In genomic region chr4:139142985-139143384, GRCm38 (mm10) we compare ENCODE assay signal across 10 mouse cellular contexts. TPM values are rescaled to one million over a fixed set of nuclear protein-coding genes. Genes with fewer than 3 reads are reported as not detected.
A peak's percentile ranks its signal among the peaks of the same experiment; 100 is the strongest.
DNase-seq lines count a peak whose midpoint lies in the region; ATAC-seq and TF ChIP-seq lines count a peak whose summit lies in the region.
"Had no signal": no experiment of that assay in that cellular context is flagged by ENCODE, and none has a peak within 500 bp of the region (broad histone marks: within the 10 kb centered on the region; RNA-seq: fewer than 3 reads in every experiment).

No protein-coding gene starts in this region.

- intact Hi-C loops in heart, adult 2 months (cut with DNase I): no loop called here

- no peaks in the 10 kb centered on the region for H3K27me3 ChIP-seq in heart, embryonic 11.5 days (ENCODE audit: control insufficient read depth, insufficient read depth, low read length)
- no peaks in the 10 kb centered on the region for H3K27me3 ChIP-seq in heart, adult 2 months (ENCODE audit: control insufficient read depth, insufficient read depth, low read length)
- no peaks in the 10 kb centered on the region for H3K27me3 ChIP-seq in limb, embryonic 14.5 days (ENCODE audit: control insufficient read depth, insufficient read depth, low read length)

- H3K9me3 ChIP-seq in heart, embryonic 11.5 days (replicated peaks; ENCODE audit: control insufficient read depth, low read length): no peaks in the 10 kb centered on the region
- H3K9me3 ChIP-seq in limb, embryonic 14.5 days (ENCODE audit: control insufficient read depth, low read length): peaks cover 5% of the 10 kb centered on the region

- no peak overlapping the region for H3K9ac ChIP-seq in heart, embryonic 11.5 days (ENCODE audit: low read depth, low read length)
- H3K9ac ChIP-seq in heart, adult 2 months (ENCODE audit: low read depth, low read length): no peak overlapping the region
- H3K9ac ChIP-seq in limb, embryonic 14.5 days (ENCODE audit: low read depth, low read length, severe bottlenecking): no peak overlapping the region

- H3K36me3 ChIP-seq in heart, embryonic 11.5 days (ENCODE audit: control insufficient read depth, insufficient read depth, low read length): no peaks in the 10 kb centered on the region
- no peaks in the 10 kb centered on the region for H3K36me3 ChIP-seq in heart, adult 2 months (ENCODE audit: control insufficient read depth, insufficient read depth, low read length)
- no peaks in the 10 kb centered on the region for H3K36me3 ChIP-seq in limb, embryonic 14.5 days (ENCODE audit: control insufficient read depth, insufficient read depth, low read length)

- TF ChIP-seq EP300 in heart, adult 2 months (IDR thresholded peaks at IDR 0.05; ENCODE audit: insufficient read depth, low read depth, low read length): no peak

- H3K79me2 ChIP-seq in heart, adult 2 months (replicated peaks; ENCODE audit: control insufficient read depth, insufficient read depth, low read length): no peaks in the 10 kb centered on the region

- no peak for DNase-seq in heart, adult 2 months
- peak; percentile 22 for DNase-seq in thymus, postnatal 4 days
- no peak for DNase-seq in thymus, postnatal 0 days (ENCODE audit: low spot score)
- no peak for DNase-seq in limb, embryonic 14.5 days (ENCODE audit: low spot score)
- DNase-seq in yolk sac, embryonic 10.5 days (ENCODE audit: low spot score): peak; percentile 42
- DNase-seq in frontal cortex, postnatal 36 days (ENCODE audit: low spot score in 2 of 2): no peak
- no peak for DNase-seq in cerebellum, adult 8-10 months
- DNase-seq: gastrocnemius, postnatal 10 days had no signal

- no peaks in the 10 kb centered on the region for H3K4me1 ChIP-seq in heart, embryonic 11.5 days (ENCODE audit: control insufficient read depth, insufficient read depth, low read length)
- H3K4me1 ChIP-seq in heart, adult 2 months (ENCODE audit: control insufficient read depth, insufficient read depth, low read length): peaks cover 5% of the 10 kb centered on the region
- peaks cover 5% of the 10 kb centered on the region for H3K4me1 ChIP-seq in limb, embryonic 14.5 days (ENCODE audit: control insufficient read depth, insufficient read depth, low read length)

- no peak for TF ChIP-seq POLR2A in heart, adult 2 months (IDR thresholded peaks at IDR 0.05; ENCODE audit: insufficient read depth, low read depth, low read length)
- TF ChIP-seq POLR2A in limb, embryonic 14.5 days (IDR thresholded peaks at IDR 0.05; ENCODE audit: borderline replicate concordance, extremely low read depth, insufficient read depth, insufficient read length): no peak

- TF ChIP-seq CTCF in heart, adult 2 months (IDR thresholded peaks at IDR 0.05): no peak

- H3K4me3 ChIP-seq in heart, embryonic 11.5 days (ENCODE audit: low read depth, low read length): no peak overlapping the region
- no peak overlapping the region for H3K4me3 ChIP-seq in heart, adult 2 months
- H3K4me3 ChIP-seq in limb, embryonic 14.5 days (replicated peaks; ENCODE audit: low read length): no peak overlapping the region

- no peak overlapping the region for H3K27ac ChIP-seq in heart, embryonic 11.5 days (ENCODE audit: low read depth, low read length)
- H3K27ac ChIP-seq in heart, adult 2 months: no peak overlapping the region
- no peak overlapping the region for H3K27ac ChIP-seq in limb, embryonic 14.5 days (replicated peaks; ENCODE audit: low read depth, low read length)

- peak overlapping the region; percentile 12; the same call in 1 of the 2 replicates for H3K4me2 ChIP-seq in heart, embryonic 11.5 days
- H3K4me2 ChIP-seq in limb, embryonic 14.5 days (replicated peaks; ENCODE audit: low read depth, low read length, severe bottlenecking): peak overlapping the region; percentile 18; the same call in 1 of the 2 replicates

- 55% methylated on average over 9 of the region's 9 CpGs for WGBS in heart, embryonic 11.5 days (ENCODE audit: insufficient replicate concordance)
- whole genome bisulfite sequencing in heart, adult 2 months: 72% methylated on average over 9 of the region's 9 CpGs
- 48% methylated on average over 9 of the region's 9 CpGs for WGBS in limb, embryonic 14.5 days

- ATAC-seq in heart, embryonic 11.5 days (replicated peaks; ENCODE audit: insufficient number of reproducible peaks, low FRiP score, low TSS enrichment): no peak
- no peak for ATAC-seq in limb, embryonic 14.5 days (ENCODE audit: low FRiP score, low read depth)

RNA-seq across cellular contexts. Expression of gene Minos1, which starts 12.1 kb away (rescaled TPM):
- 649 and 675 TPM in 2 replicates for polyA plus RNA-seq in heart, embryonic 11.5 days (2014; fragmentation: Nextera tagmentation; extraction: Ambion mirVana)
- 100 to 1,000 TPM; 586 to 660 TPM for total RNA-seq in heart, adult 2 months (2021)
- polyA plus RNA-seq in heart, adult 2 months (2012; rRNA removed): 203 and 282 TPM in 2 replicates
- 777 and 795 TPM in 2 replicates for polyA plus RNA-seq in thymus, postnatal 0 days (2015; fragmentation: Nextera tagmentation; extraction: Ambion mirVana)
- polyA plus RNA-seq in limb, embryonic 14.5 days (2012; rRNA removed): 122 and 178 TPM in 2 replicates
- 460 and 510 TPM in 2 replicates for polyA plus RNA-seq in limb, embryonic 14.5 days (2014; fragmentation: Nextera tagmentation; extraction: Ambion mirVana)

RNA-seq across cellular contexts. Expression of gene Capzb, which starts 49.7 kb away (rescaled TPM):
- 316 and 319 TPM in 2 replicates for polyA plus RNA-seq in heart, embryonic 11.5 days (2014; fragmentation: Nextera tagmentation; extraction: Ambion mirVana)
- total RNA-seq in heart, adult 2 months (2021): 100 to 1,000 TPM; 342 to 392 TPM
- polyA plus RNA-seq in heart, adult 2 months (2012; rRNA removed): 160 and 191 TPM in 2 replicates
- polyA plus RNA-seq in thymus, postnatal 0 days (2015; fragmentation: Nextera tagmentation; extraction: Ambion mirVana): 415 and 425 TPM in 2 replicates
- 177 and 198 TPM in 2 replicates for polyA plus RNA-seq in limb, embryonic 14.5 days (2012; rRNA removed)
- 284 TPM in 2 replicates for polyA plus RNA-seq in limb, embryonic 14.5 days (2014; fragmentation: Nextera tagmentation; extraction: Ambion mirVana)

RNA-seq across cellular contexts. Expression of gene Nbl1, which starts 50.2 kb away (rescaled TPM):
- 6.3 and 7.2 TPM in 2 replicates for polyA plus RNA-seq in heart, embryonic 11.5 days (2014; fragmentation: Nextera tagmentation; extraction: Ambion mirVana)
- 10 to 100 TPM; 21.9 to 24.0 TPM for total RNA-seq in heart, adult 2 months (2021)
- 29.1 and 32.9 TPM in 2 replicates for polyA plus RNA-seq in heart, adult 2 months (2012; rRNA removed)
- 19.8 and 20.9 TPM in 2 replicates for polyA plus RNA-seq in thymus, postnatal 0 days (2015; fragmentation: Nextera tagmentation; extraction: Ambion mirVana)
- polyA plus RNA-seq in limb, embryonic 14.5 days (2012; rRNA removed): 149 and 171 TPM in 2 replicates
- polyA plus RNA-seq in limb, embryonic 14.5 days (2014; fragmentation: Nextera tagmentation; extraction: Ambion mirVana): 157 and 176 TPM in 2 replicates
- total RNA-seq: neutrophil, adult 5-6 weeks had no signal

Comparison
In these comparisons a context has a peak if more than half of its experiments do, and no peak if none do; other contexts are left out.
1. DNase-seq: peak in thymus, postnatal 4 days (single experiment) and yolk sac, embryonic 10.5 days (single experiment); none in heart, adult 2 months (0 of 2), thymus, postnatal 0 days (single experiment), limb, embryonic 14.5 days (single experiment), frontal cortex, postnatal 36 days (0 of 2) and cerebellum, adult 8-10 months (single experiment).